Mouse (Mus musculus) olfactory bulb, adult 2 months (tissue): ENCODE measurements around the gene Gal.

Experiments used
- CTCF ChIP-seq: fragments of 200-500 bp; IDR thresholded peaks from 2 replicates; pipeline ENCODE4 v1.5.1; 2012; ENCODE audit warnings: low read depth, mild to moderate bottlenecking, low read length, moderate library complexity; ENCODE audit not compliant: insufficient read depth
- POLR2A ChIP-seq: fragments of 200-500 bp; IDR thresholded peaks from 2 replicates; pipeline ENCODE4 v1.6.1; 2012; ENCODE audit warnings: mild to moderate bottlenecking, low read depth, low read length, moderate library complexity; ENCODE audit not compliant: insufficient read depth

DNA sequence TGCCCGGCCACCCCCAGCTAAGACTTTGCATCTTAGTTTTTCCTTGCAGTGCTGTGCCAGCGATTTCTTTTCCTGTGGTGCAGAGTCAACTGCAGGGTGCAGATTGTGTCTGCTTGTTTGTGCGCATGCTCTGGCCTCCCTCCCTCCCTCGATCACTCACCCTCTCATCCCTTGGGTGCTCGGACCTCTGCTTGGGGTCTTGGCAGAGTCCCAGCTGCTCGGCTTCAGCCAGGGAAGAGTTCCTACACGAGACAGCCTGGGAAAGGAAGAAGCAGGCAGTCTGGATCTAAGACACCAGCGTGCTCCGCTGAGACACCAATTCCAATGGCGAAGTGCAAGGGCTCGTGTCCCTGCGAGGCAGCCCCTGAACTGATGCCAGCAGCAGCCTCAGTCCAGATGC lies 41.0 kb downstream of the Gal start:
- TF ChIP-seq POLR2A: no peak
- TF ChIP-seq CTCF: no peak
